9 mouse cellular contexts compared by ENCODE assay signal in genomic region chr17:56163523-56164102, GRCm38 (mm10). TPM values are rescaled to one million over a fixed set of nuclear protein-coding genes. Genes with fewer than 3 reads are reported as not detected.
DNase-seq lines count a peak whose midpoint lies in the region; ATAC-seq and TF ChIP-seq lines count a peak whose summit lies in the region.
"Had no signal": no experiment of that assay in that cellular context is flagged by ENCODE, and none has a peak within 500 bp of the region (broad histone marks: within the 10 kb centered on the region; RNA-seq: fewer than 3 reads in every experiment).

No protein-coding gene starts in this region.

- peak overlapping the region; percentile 48 for H3K4me3 ChIP-seq in kidney, embryonic 15.5 days (replicated peaks)
- H3K4me3 ChIP-seq in embryonic facial prominence, embryonic 13.5 days, result peak overlapping the region; percentile 52
- H3K4me3 ChIP-seq in limb, embryonic 13.5 days, result no peak overlapping the region
- no peak overlapping the region for H3K4me3 ChIP-seq in stomach, postnatal 0 days (ENCODE audit: low read depth, low read length)
- H3K4me3 ChIP-seq in midbrain, embryonic 14.5 days (replicated peaks; ENCODE audit: low read depth, low read length), result no peak overlapping the region

- 70% methylated on average over 6 of the region's 6 CpGs for WGBS in kidney, embryonic 15.5 days
- WGBS in embryonic facial prominence, embryonic 13.5 days, result 77% methylated on average over 6 of the region's 6 CpGs
- 73% methylated on average over 6 of the region's 6 CpGs for WGBS in limb, embryonic 13.5 days
- WGBS in stomach, postnatal 0 days, result 50% methylated on average over 6 of the region's 6 CpGs
- WGBS in midbrain, embryonic 14.5 days, result 82% methylated on average over 6 of the region's 6 CpGs

- peak overlapping the region; percentile 81 for H3K4me2 ChIP-seq in kidney, embryonic 15.5 days
- H3K4me2 ChIP-seq in embryonic facial prominence, embryonic 13.5 days, result peak overlapping the region; percentile 81
- peak overlapping the region; percentile 85 for H3K4me2 ChIP-seq in limb, embryonic 13.5 days (replicated peaks)
- H3K4me2 ChIP-seq in stomach, postnatal 0 days (replicated peaks; ENCODE audit: low read depth), result peak overlapping the region; percentile 72
- no peak overlapping the region for H3K4me2 ChIP-seq in midbrain, embryonic 14.5 days (ENCODE audit: low read length)

- TF ChIP-seq EP300 in stomach, postnatal 0 days (optimal IDR thresholded peaks at IDR 0.05), result no peak

- H3K36me3 ChIP-seq in kidney, embryonic 15.5 days, result no peaks in the 10 kb centered on the region
- H3K36me3 ChIP-seq in embryonic facial prominence, embryonic 13.5 days, result no peaks in the 10 kb centered on the region
- no peaks in the 10 kb centered on the region for H3K36me3 ChIP-seq in limb, embryonic 13.5 days
- H3K36me3 ChIP-seq in stomach, postnatal 0 days (ENCODE audit: control insufficient read depth, insufficient read depth, low read length), result no peaks in the 10 kb centered on the region
- no peaks in the 10 kb centered on the region for H3K36me3 ChIP-seq in midbrain, embryonic 14.5 days (ENCODE audit: control insufficient read depth, insufficient read depth, low read length)

- TF ChIP-seq CTCF in stomach, postnatal 0 days (IDR thresholded peaks at IDR 0.05; ENCODE audit: low read depth), result no peak

- H3K27me3 ChIP-seq in kidney, embryonic 15.5 days, result peaks cover 19% of the 10 kb centered on the region; the same call in 1 of the 2 replicates
- no peaks in the 10 kb centered on the region; the same call in 1 of the 2 replicates for H3K27me3 ChIP-seq in embryonic facial prominence, embryonic 13.5 days
- H3K27me3 ChIP-seq in limb, embryonic 13.5 days, result peaks cover 23% of the 10 kb centered on the region
- H3K27me3 ChIP-seq in stomach, postnatal 0 days (ENCODE audit: control insufficient read depth, insufficient read depth, low read length), result no peaks in the 10 kb centered on the region
- no peaks in the 10 kb centered on the region; the same call in 1 of the 2 replicates for H3K27me3 ChIP-seq in midbrain, embryonic 14.5 days (ENCODE audit: control insufficient read depth, insufficient read depth, low read length)

- no peak overlapping the region for H3K9ac ChIP-seq in kidney, embryonic 15.5 days
- H3K9ac ChIP-seq in embryonic facial prominence, embryonic 13.5 days, result peak overlapping the region; percentile 17; the same call in 1 of the 2 replicates
- peak overlapping the region; percentile 63; the same call in 1 of the 2 replicates for H3K9ac ChIP-seq in limb, embryonic 13.5 days
- H3K9ac ChIP-seq in stomach, postnatal 0 days (ENCODE audit: low read length), result no peak overlapping the region
- no peak overlapping the region for H3K9ac ChIP-seq in midbrain, embryonic 14.5 days (replicated peaks; ENCODE audit: low read length)

- no peaks in the 10 kb centered on the region for H3K9me3 ChIP-seq in kidney, embryonic 15.5 days (replicated peaks)
- H3K9me3 ChIP-seq in embryonic facial prominence, embryonic 13.5 days, result no peaks in the 10 kb centered on the region
- H3K9me3 ChIP-seq in limb, embryonic 13.5 days, result no peaks in the 10 kb centered on the region
- H3K9me3 ChIP-seq in stomach, postnatal 0 days (ENCODE audit: control insufficient read depth, low read length), result no peaks in the 10 kb centered on the region
- H3K9me3 ChIP-seq in midbrain, embryonic 14.5 days (ENCODE audit: control insufficient read depth, low read length), result no peaks in the 10 kb centered on the region

- peaks cover 39% of the 10 kb centered on the region for H3K4me1 ChIP-seq in kidney, embryonic 15.5 days
- peaks cover 15% of the 10 kb centered on the region for H3K4me1 ChIP-seq in embryonic facial prominence, embryonic 13.5 days
- peaks cover 21% of the 10 kb centered on the region for H3K4me1 ChIP-seq in limb, embryonic 13.5 days
- peaks cover 10% of the 10 kb centered on the region; the same call in 1 of the 2 replicates for H3K4me1 ChIP-seq in stomach, postnatal 0 days (replicated peaks; ENCODE audit: control insufficient read depth, insufficient read depth)
- H3K4me1 ChIP-seq in midbrain, embryonic 14.5 days (ENCODE audit: control insufficient read depth, insufficient read depth, low read length), result peaks cover 6% of the 10 kb centered on the region

- H3K27ac ChIP-seq in kidney, embryonic 15.5 days, result no peak overlapping the region
- H3K27ac ChIP-seq in embryonic facial prominence, embryonic 13.5 days, result no peak overlapping the region
- H3K27ac ChIP-seq in limb, embryonic 13.5 days, result no peak overlapping the region
- no peak overlapping the region for H3K27ac ChIP-seq in stomach, postnatal 0 days (replicated peaks)
- H3K27ac ChIP-seq in midbrain, embryonic 14.5 days (replicated peaks; ENCODE audit: low read depth, low read length), result no peak overlapping the region

- ATAC-seq in kidney, embryonic 15.5 days (replicated peaks; ENCODE audit: low FRiP score), result no peak
- no peak for ATAC-seq in embryonic facial prominence, embryonic 13.5 days (ENCODE audit: insufficient number of reproducible peaks, insufficient read depth, low FRiP score, low TSS enrichment, low read depth)
- no peak for ATAC-seq in limb, embryonic 13.5 days (ENCODE audit: low FRiP score, low read depth)
- peak; percentile 61 for ATAC-seq in stomach, postnatal 0 days (ENCODE audit: low FRiP score, low TSS enrichment)
- ATAC-seq in midbrain, embryonic 14.5 days (ENCODE audit: low FRiP score, low TSS enrichment), result no peak

- no peak for DNase-seq in kidney, postnatal 14 days
- peak; percentile 80 for DNase-seq in stomach, postnatal 0 days (ENCODE audit: low spot score)
- no peak for DNase-seq in right cerebral cortex, postnatal 14 days
- DNase-seq in midbrain, embryonic 14.5 days, result no peak
- DNase-seq: kidney, postnatal 10 days had no signal

RNA-seq across cellular contexts. Expression of gene Tnfaip8l1, which starts 1.3 kb away (rescaled TPM):
- polyA plus RNA-seq in kidney, embryonic 15.5 days (2015; fragmentation: Nextera tagmentation; extraction: Ambion mirVana), result 11.6 and 11.9 TPM in 2 replicates
- polyA plus RNA-seq in embryonic facial prominence, embryonic 13.5 days (2015; fragmentation: Nextera tagmentation; extraction: Ambion mirVana), result 13.8 and 13.9 TPM in 2 replicates
- 11.3 and 12.0 TPM in 2 replicates for polyA plus RNA-seq in limb, embryonic 13.5 days (2015; fragmentation: Nextera tagmentation; extraction: Ambion mirVana)
- 4.4 and 5.2 TPM in 2 replicates for polyA plus RNA-seq in stomach, postnatal 0 days (2015; fragmentation: Nextera tagmentation; extraction: Ambion mirVana)
- 8.5 and 10.5 TPM in 2 replicates for polyA plus RNA-seq in midbrain, embryonic 14.5 days (2014; fragmentation: Nextera tagmentation; extraction: Ambion mirVana)

RNA-seq across cellular contexts. Expression of gene Mydgf, which starts 20.1 kb away (rescaled TPM):
- 90.7 and 96.4 TPM in 2 replicates for polyA plus RNA-seq in kidney, embryonic 15.5 days (2015; fragmentation: Nextera tagmentation; extraction: Ambion mirVana)
- polyA plus RNA-seq in embryonic facial prominence, embryonic 13.5 days (2015; fragmentation: Nextera tagmentation; extraction: Ambion mirVana), result 86.3 and 91.0 TPM in 2 replicates
- polyA plus RNA-seq in limb, embryonic 13.5 days (2015; fragmentation: Nextera tagmentation; extraction: Ambion mirVana), result 98.6 and 102 TPM in 2 replicates
- 77.0 and 83.0 TPM in 2 replicates for polyA plus RNA-seq in stomach, postnatal 0 days (2015; fragmentation: Nextera tagmentation; extraction: Ambion mirVana)
- polyA plus RNA-seq in midbrain, embryonic 14.5 days (2014; fragmentation: Nextera tagmentation; extraction: Ambion mirVana), result 55.1 and 57.5 TPM in 2 replicates

RNA-seq across cellular contexts. Expression of gene Sema6b, which starts 23.5 kb away (rescaled TPM):
- polyA plus RNA-seq in kidney, embryonic 15.5 days (2015; fragmentation: Nextera tagmentation; extraction: Ambion mirVana), result 1.5 TPM in 2 replicates
- polyA plus RNA-seq in embryonic facial prominence, embryonic 13.5 days (2015; fragmentation: Nextera tagmentation; extraction: Ambion mirVana), result 2.4 and 2.5 TPM in 2 replicates
- 2.5 and 2.6 TPM in 2 replicates for polyA plus RNA-seq in limb, embryonic 13.5 days (2015; fragmentation: Nextera tagmentation; extraction: Ambion mirVana)
- 0.31 and 0.39 TPM in 2 replicates for polyA plus RNA-seq in stomach, postnatal 0 days (2015; fragmentation: Nextera tagmentation; extraction: Ambion mirVana)
- 16.4 and 18.2 TPM in 2 replicates for polyA plus RNA-seq in midbrain, embryonic 14.5 days (2014; fragmentation: Nextera tagmentation; extraction: Ambion mirVana)

RNA-seq across cellular contexts. Expression of gene Lrg1, which starts 41.8 kb away (rescaled TPM):
- 0.39 and 0.53 TPM in 2 replicates for polyA plus RNA-seq in kidney, embryonic 15.5 days (2015; fragmentation: Nextera tagmentation; extraction: Ambion mirVana)
- 0.24 and 0.30 TPM in 2 replicates for polyA plus RNA-seq in embryonic facial prominence, embryonic 13.5 days (2015; fragmentation: Nextera tagmentation; extraction: Ambion mirVana)
- 0.27 and 0.37 TPM in 2 replicates for polyA plus RNA-seq in limb, embryonic 13.5 days (2015; fragmentation: Nextera tagmentation; extraction: Ambion mirVana)
- polyA plus RNA-seq in stomach, postnatal 0 days (2015; fragmentation: Nextera tagmentation; extraction: Ambion mirVana), result 1.2 and 1.9 TPM in 2 replicates
- 0.15 and 0.34 TPM in 2 replicates for polyA plus RNA-seq in midbrain, embryonic 14.5 days (2014; fragmentation: Nextera tagmentation; extraction: Ambion mirVana)
- polyA plus RNA-seq: embryonic facial prominence, embryonic 11.5 days had no signal

RNA-seq across cellular contexts. Expression of gene Plin5, which starts 46.2 kb away (rescaled TPM):
- polyA plus RNA-seq in kidney, embryonic 15.5 days (2015; fragmentation: Nextera tagmentation; extraction: Ambion mirVana), result 1.5 and 1.9 TPM in 2 replicates
- 0.17 and 0.30 TPM in 2 replicates for polyA plus RNA-seq in embryonic facial prominence, embryonic 13.5 days (2015; fragmentation: Nextera tagmentation; extraction: Ambion mirVana)
- polyA plus RNA-seq in limb, embryonic 13.5 days (2015; fragmentation: Nextera tagmentation; extraction: Ambion mirVana), result 0.13 TPM in 1 of 2 replicates, not detected in the other
- 0.48 and 0.65 TPM in 2 replicates for polyA plus RNA-seq in stomach, postnatal 0 days (2015; fragmentation: Nextera tagmentation; extraction: Ambion mirVana)
- 0.55 and 1.0 TPM in 2 replicates for polyA plus RNA-seq in midbrain, embryonic 14.5 days (2014; fragmentation: Nextera tagmentation; extraction: Ambion mirVana)

Comparison
In these comparisons a context has a peak if more than half of its experiments do, and no peak if none do; other contexts are left out.
1. H3K4me3 ChIP-seq: peak in kidney, embryonic 15.5 days (single experiment) and embryonic facial prominence, embryonic 13.5 days (single experiment); none in limb, embryonic 13.5 days (single experiment), stomach, postnatal 0 days (single experiment) and midbrain, embryonic 14.5 days (single experiment).
2. H3K9ac ChIP-seq: peak in embryonic facial prominence, embryonic 13.5 days (single experiment) and limb, embryonic 13.5 days (single experiment); none in kidney, embryonic 15.5 days (single experiment), stomach, postnatal 0 days (single experiment) and midbrain, embryonic 14.5 days (single experiment).